Mouse (Mus musculus) megakaryocyte-erythroid progenitor cell, adult 5-6 weeks (primary cell): Measurements from ENCODE around the gene B3galnt1. TPM values are rescaled to one million over a fixed set of nuclear protein-coding genes. Genes with fewer than 3 reads are reported as not detected.

Experiments
- ATAC-seq: replicated peaks from 2 replicates; pipeline ENCODE4 v1.8.0; 2016; ENCODE audit warnings: mild to moderate bottlenecking, inconsistent platforms; ENCODE audit not compliant: severe bottlenecking, poor library complexity, low FRiP score, low TSS enrichment
- total RNA-seq, 2 experiments: library from RNA; stranded (forward) in 1 of 2; stranded (reverse) in 1 of 2; fragments of 200-1000, 215-1000 nt in 1 of 2; fragments of >200 nt in 1 of 2; fragmentation: Nextera tagmentation in 1 of 2; gene quantifications; 2 replicates each; pipeline ENCODE4 v1.2.3; 2014 to 2017

Gene B3galnt1
- total RNA-seq, 2 experiments from 2014 or later = 0.99 TPM; not detected in 1

GRCm38 (mm10) chr3:69525072-69525529 lies 73.7 kb downstream of the B3galnt1 start:
- no peak for ATAC-seq

DNA sequence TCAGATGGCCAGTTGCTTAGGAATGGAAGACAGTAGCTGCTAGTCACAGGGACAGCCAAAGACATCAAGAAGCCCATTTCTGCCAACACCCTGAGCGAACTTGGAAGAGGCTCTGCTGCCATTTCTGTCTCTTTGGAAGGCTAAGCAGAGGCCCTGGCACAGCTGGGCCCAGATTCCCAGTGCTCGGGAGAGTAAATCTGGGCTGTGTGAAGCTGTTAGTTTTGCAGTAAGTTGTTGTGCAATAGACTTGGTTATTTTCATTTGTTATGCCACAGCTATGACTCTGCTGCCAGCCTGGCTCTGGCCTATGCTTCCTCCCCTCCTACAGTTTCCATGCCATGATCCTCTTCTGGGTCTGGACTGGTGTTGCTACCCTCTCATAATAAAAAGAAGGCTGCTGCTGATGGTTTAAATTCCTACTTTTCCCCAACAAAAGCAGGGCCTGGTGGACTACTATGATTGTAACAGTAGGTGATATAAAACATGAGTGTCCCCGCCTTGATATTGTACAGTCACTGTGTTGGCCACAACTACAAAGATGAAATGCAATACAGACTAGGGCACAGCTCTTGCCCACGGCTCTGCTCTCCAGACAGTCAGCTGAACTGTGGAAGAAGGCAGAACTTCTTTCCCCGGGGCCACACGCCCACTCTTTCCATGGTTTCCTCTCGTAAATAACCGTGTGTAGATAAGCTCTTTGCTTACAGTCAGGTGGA lies 74.2 kb downstream of the B3galnt1 start:
- ATAC-seq = no peak

Other genes with a start within 250 kb of the B3galnt1 start
- gene Nmd3, start 123.0 kb upstream of the B3galnt1 start, total RNA-seq (2014; fragmentation: Nextera tagmentation) = 117 and 118 TPM in 2 replicates
- 140 and 151 TPM in 2 replicates for gene Nmd3, start 123.0 kb upstream of the B3galnt1 start, total RNA-seq (2017)